Mouse (Mus musculus) hindbrain, embryonic 11.5 days (tissue): Measurements from ENCODE around the gene Cblb. TPM values are rescaled to one million over a fixed set of nuclear protein-coding genes. Genes with fewer than 3 reads are reported as not detected.

Source experiments
- ATAC-seq: fragments of 200-750 bp; cut with Nextera tagmentation; 2 replicates; pipeline ENCODE4 v1.8.0; 2017; ENCODE audit warnings: mild to moderate bottlenecking, moderate TSS enrichment, moderate library complexity; ENCODE audit not compliant: low FRiP score
- DNase-seq: peaks from one replicate; pipeline ENCODE4 v3.0.0-alpha.2; 2015; ENCODE audit warnings: low spot score
- H3K27ac ChIP-seq: fragments of 300-500 bp; sonication (generic); 2 replicates; pipeline ENCODE4 v1.5.1; 2014; ENCODE audit warnings: mild to moderate bottlenecking, low read depth, low read length
- H3K27me3 ChIP-seq: fragments of 300-500 bp; sonication (generic); 2 replicates; pipeline ENCODE4 v1.6.1; 2014; ENCODE audit warnings: mild to moderate bottlenecking, low read length, moderate library complexity, mixed read lengths; ENCODE audit not compliant: control insufficient read depth, insufficient read depth
- H3K36me3 ChIP-seq: fragments of 300-500 bp; sonication (generic); 2 replicates; pipeline ENCODE4 v1.6.1; 2014; ENCODE audit warnings: mild to moderate bottlenecking, low read length, moderate library complexity, mixed read lengths; ENCODE audit not compliant: control insufficient read depth, insufficient read depth
- H3K4me1 ChIP-seq: fragments of 300-500 bp; sonication (generic); replicated peaks from 2 replicates; pipeline ENCODE4 v1.6.1; 2014; ENCODE audit warnings: low read length, mixed read lengths; ENCODE audit not compliant: control insufficient read depth, insufficient read depth
- H3K4me2 ChIP-seq: fragments of 300-500 bp; sonication (generic); replicated peaks from 2 replicates; pipeline ENCODE4 v1.6.1; 2014; ENCODE audit warnings: mild to moderate bottlenecking, low read depth, low read length
- H3K4me3 ChIP-seq: fragments of 300-500 bp; sonication (generic); 2 replicates; pipeline ENCODE4 v1.5.1; 2014; ENCODE audit warnings: low read depth, low read length
- H3K9ac ChIP-seq: fragments of 300-500 bp; sonication (generic); 2 replicates; pipeline ENCODE4 v1.6.1; 2014; ENCODE audit warnings: low read depth, low read length
- H3K9me3 ChIP-seq: fragments of 300-500 bp; sonication (generic); 2 replicates; pipeline ENCODE4 v1.6.1; 2016; ENCODE audit warnings: low read length; ENCODE audit not compliant: control insufficient read depth
- WGBS: fragments of 180-500 bp; shearing (Covaris S2); extraction: QIAGEN DNeasy Blood & Tissue Kit; methylation state at CpG from one replicate; pipeline ENCODE4 v1.1.7; 2014; 5-methylcytosine and 5-hydroxymethylcytosine counted together
- polyA plus RNA-seq: library from polyadenylated mRNA; unstranded; fragments of >200 nt; fragmentation: Nextera tagmentation; extraction: Ambion mirVana; gene quantifications from 2 replicates; pipeline ENCODE4 v1.2.1, GENCODE M21; 2014

Gene Cblb
- polyA plus RNA-seq, 1 experiment from 2014 or later, result 54.6 TPM

- Histone ChIP-seq H3K27me3 (no peaks in the 10 kb centered on the region), H3K9ac (no peak overlapping the region), H3K4me1 (no peaks in the 10 kb centered on the region), H3K4me3 (no peak overlapping the region), H3K9me3 (no peaks in the 10 kb centered on the region), H3K4me2 (no peak overlapping the region), H3K36me3 (no peaks in the 10 kb centered on the region), H3K27ac (no peak overlapping the region)
- WGBS, result 93% methylated on average over 6 of the region's 6 CpGs
- no peak for ATAC-seq
- no peak for DNase-seq
These were observed 129.0 kb downstream of the Cblb start for GRCm38 (mm10) chr16:52159958-52160504.

- no peak overlapping the region for H3K9ac ChIP-seq
These were observed 133.2 kb downstream of the Cblb start for GRCm38 (mm10) chr16:52164246-52164645.

GRCm38 (mm10) chr16:52173253-52173652 lies 142.2 kb downstream of the Cblb start:
- Histone ChIP-seq H3K27ac (no peak overlapping the region), H3K9me3 (no peaks in the 10 kb centered on the region), H3K4me1 (no peaks in the 10 kb centered on the region), H3K9ac (no peak overlapping the region), H3K27me3 (no peaks in the 10 kb centered on the region), H3K4me3 (no peak overlapping the region), H3K4me2 (no peak overlapping the region), H3K36me3 (peaks cover 2% of the 10 kb centered on the region; the same call in 1 of the 2 replicates)
- ATAC-seq (no peak), DNase-seq (no peak)

More at GRCm38 (mm10) chr16:52164246-52164645, 133.2 kb downstream of the Cblb start:
- DNase-seq, result no peak
- 93% methylated on average over 9 of the region's 9 CpGs for WGBS
- Histone ChIP-seq H3K27ac (no peak overlapping the region), H3K4me3 (no peak overlapping the region), H3K9me3 (no peaks in the 10 kb centered on the region), H3K36me3 (0 out of 2 replicates have a peak, but pooled peaks cover 2% of the 10 kb centered on the region), H3K27me3 (no peaks in the 10 kb centered on the region), H3K4me1 (no peaks in the 10 kb centered on the region), H3K4me2 (no peak overlapping the region)
- ATAC-seq, result no peak

GRCm38 (mm10) chr16:52179839-52180238 lies 148.8 kb downstream of the Cblb start:
- Histone ChIP-seq H3K9ac (no peak overlapping the region), H3K9me3 (no peaks in the 10 kb centered on the region), H3K4me1 (no peaks in the 10 kb centered on the region), H3K36me3 (no peaks in the 10 kb centered on the region; the same call in 1 of the 2 replicates), H3K27me3 (no peaks in the 10 kb centered on the region), H3K27ac (no peak overlapping the region), H3K4me2 (no peak overlapping the region), H3K4me3 (no peak overlapping the region)
- no peak for DNase-seq
- no peak for ATAC-seq
- WGBS, result 94% methylated on average over 3 of the region's 3 CpGs

- no peak overlapping the region for H3K4me2 ChIP-seq
- WGBS, result 88% methylated on average over 7 of the region's 7 CpGs
- no peaks in the 10 kb centered on the region; the same call in 1 of the 2 replicates for H3K36me3 ChIP-seq
These were observed 151.0 kb downstream of the Cblb start for GRCm38 (mm10) chr16:52182057-52182456.

GRCm38 (mm10) chr16:52184350-52184749 lies 153.3 kb downstream of the Cblb start:
- no peaks in the 10 kb centered on the region for H3K27me3 ChIP-seq
- DNase-seq (no peak), ATAC-seq (no peak)
- 96% methylated on average over 10 of the region's 10 CpGs for WGBS
- no peaks in the 10 kb centered on the region for H3K36me3 ChIP-seq
- H3K4me3 ChIP-seq, result no peak overlapping the region
- H3K4me1 ChIP-seq, result no peaks in the 10 kb centered on the region
- H3K9me3 ChIP-seq, result no peaks in the 10 kb centered on the region
- H3K9ac ChIP-seq, result no peak overlapping the region
- no peak overlapping the region for H3K27ac ChIP-seq
- H3K4me2 ChIP-seq, result no peak overlapping the region

More at GRCm38 (mm10) chr16:52182057-52182456, 151.0 kb downstream of the Cblb start:
- Histone ChIP-seq H3K4me1 (no peaks in the 10 kb centered on the region), H3K4me3 (no peak overlapping the region), H3K27me3 (no peaks in the 10 kb centered on the region), H3K9me3 (no peaks in the 10 kb centered on the region), H3K27ac (no peak overlapping the region), H3K9ac (no peak overlapping the region)
- DNase-seq (no peak), ATAC-seq (no peak)

- Histone ChIP-seq H3K9ac (no peak overlapping the region), H3K27ac (no peak overlapping the region), H3K4me1 (no peaks in the 10 kb centered on the region), H3K27me3 (no peaks in the 10 kb centered on the region), H3K9me3 (no peaks in the 10 kb centered on the region), H3K36me3 (no peaks in the 10 kb centered on the region), H3K4me3 (no peak overlapping the region), H3K4me2 (no peak overlapping the region)
- ATAC-seq, result no peak
- DNase-seq, result no peak
- 90% methylated on average over 10 of the region's 10 CpGs for WGBS
These were observed 155.7 kb downstream of the Cblb start for GRCm38 (mm10) chr16:52186731-52187130.

GRCm38 (mm10) chr16:52189103-52189502 lies 158.1 kb downstream of the Cblb start:
- WGBS, result 82% methylated on average over 1 of the region's 2 CpGs

GRCm38 (mm10) chr16:52190714-52191113 lies 159.7 kb downstream of the Cblb start:
- H3K4me1 ChIP-seq, result no peaks in the 10 kb centered on the region
- peaks cover 5% of the 10 kb centered on the region; the same call in 1 of the 2 replicates for H3K36me3 ChIP-seq
- no peak for ATAC-seq
- no peak overlapping the region for H3K4me2 ChIP-seq
- H3K4me3 ChIP-seq, result no peak overlapping the region
- no peak overlapping the region for H3K9ac ChIP-seq
- no peaks in the 10 kb centered on the region for H3K27me3 ChIP-seq
- H3K9me3 ChIP-seq, result no peaks in the 10 kb centered on the region
- DNase-seq, result no peak
- 88% methylated on average over 5 of the region's 5 CpGs for WGBS
- no peak overlapping the region for H3K27ac ChIP-seq

More at GRCm38 (mm10) chr16:52189103-52189502, 158.1 kb downstream of the Cblb start:
- no peaks in the 10 kb centered on the region for H3K27me3 ChIP-seq
- no peaks in the 10 kb centered on the region for H3K4me1 ChIP-seq
- H3K27ac ChIP-seq, result no peak overlapping the region
- ATAC-seq (no peak; the same call in 1 of the 2 replicates), DNase-seq (no peak)
- H3K36me3 ChIP-seq, result no peaks in the 10 kb centered on the region
- H3K9me3 ChIP-seq, result no peaks in the 10 kb centered on the region
- no peak overlapping the region for H3K9ac ChIP-seq
- H3K4me2 ChIP-seq, result no peak overlapping the region
- no peak overlapping the region for H3K4me3 ChIP-seq
